Mouse (Mus musculus) heart, postnatal 0 days (tissue): Measurements from ENCODE around the gene Iqgap3.

Experiments
- CTCF ChIP-seq: IDR thresholded peaks from 2 replicates; pipeline ENCODE4 v1.5.1; 2016; ENCODE audit warnings: antibody characterized with exemption, control low read depth, low read depth
- EP300 ChIP-seq: IDR thresholded peaks from 2 replicates; pipeline ENCODE4 v1.6.1; 2016; ENCODE audit warnings: antibody characterized with exemption, low read depth

DNA sequence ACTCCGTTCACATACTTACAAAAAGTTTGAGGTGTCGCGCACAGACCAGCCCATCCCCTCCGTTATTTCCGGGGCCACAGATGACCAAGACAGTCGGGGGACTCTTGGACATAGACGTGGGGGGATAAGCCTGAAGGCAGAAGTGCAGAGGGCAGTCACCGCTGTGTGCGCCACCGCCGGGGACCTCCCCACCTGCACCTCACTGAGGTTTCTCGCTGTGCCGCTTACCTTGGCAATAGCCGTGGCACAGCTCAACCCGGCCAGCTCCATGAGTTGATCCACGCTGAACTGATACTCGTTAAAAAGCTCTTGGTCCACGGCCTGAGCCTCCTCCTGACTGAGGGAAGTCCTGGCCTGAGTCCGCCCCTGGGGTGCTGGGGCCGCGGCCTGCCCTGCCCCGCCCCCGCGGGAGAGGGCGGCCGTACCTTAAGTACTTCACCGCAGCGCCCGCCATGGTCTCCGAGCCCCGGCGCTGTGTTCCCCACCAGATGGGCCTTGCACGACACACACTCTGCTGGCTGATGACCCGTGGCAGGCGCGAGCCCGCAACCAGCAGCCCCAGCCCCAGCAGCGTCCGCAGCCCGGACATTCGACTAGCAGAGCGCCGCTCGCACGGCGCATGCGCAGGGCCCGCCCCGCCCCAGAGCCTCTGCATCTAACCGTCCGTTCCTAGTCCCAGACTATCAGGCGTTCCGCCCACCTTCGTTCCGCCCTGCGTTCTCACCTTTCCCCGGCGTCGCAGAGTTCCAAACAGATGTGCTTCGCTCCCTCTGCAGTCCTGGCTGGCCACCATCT lies 23.7 kb upstream of the Iqgap3 start, which contains the start of gene Naxe:
- no peak for TF ChIP-seq CTCF
- TF ChIP-seq EP300, result no peak
